Mouse (Mus musculus): ENCODE measurements around the gene Stox1.

The Stox1 gene

GRCm38 (mm10) chr10:62664171-62664570 is 61.8 kb downstream of the Stox1 start:
- no peak for DNase-seq

- DNase-seq, result no peak
These were observed 69.2 kb downstream of the Stox1 start for GRCm38 (mm10) chr10:62656711-62657110.

GRCm38 (mm10) chr10:62651961-62652360 is 74.0 kb downstream of the Stox1 start:
- no peak for DNase-seq

GRCm38 (mm10) chr10:62650881-62651810 is 74.8 kb downstream of the Stox1 start, which contains the start of gene Ddx50:
Gene Ddx50 (minus strand): TSS chr10:62651218.
- peak; percentile 99 for DNase-seq

- DNase-seq, result no peak
These were observed 75.6 kb downstream of the Stox1 start for GRCm38 (mm10) chr10:62650358-62650782.
